Mouse (Mus musculus): ENCODE measurements around the gene Rab21. TPM values are rescaled to one million over a fixed set of nuclear protein-coding genes. Genes with fewer than 3 reads are reported as not detected.

Rab21 gene
- polyA plus RNA-seq, 1 experiment, result 6.7 TPM

- TF ChIP-seq POLR2A (IDR thresholded peaks at IDR 0.05; ENCODE audit: control insufficient read depth, low read depth, low read length) (no peak), CTCF (IDR thresholded peaks at IDR 0.05; ENCODE audit: control insufficient read depth, insufficient read depth, insufficient replicate concordance, low read depth, low read length) (no peak)
- Histone ChIP-seq H3K4me1 (ENCODE audit: control insufficient read depth, insufficient read depth, low read length) (no peaks in the 10 kb centered on the region), H3K27ac (ENCODE audit: control insufficient read depth, insufficient read depth, low read depth, low read length) (no peak overlapping the region), H3K36me3 (ENCODE audit: control insufficient read depth, insufficient read depth, low read length) (peaks cover 2% of the 10 kb centered on the region), H3K4me3 (ENCODE audit: control insufficient read depth, low read depth, low read length) (no peak overlapping the region), H3K27me3 (ENCODE audit: control insufficient read depth, insufficient read depth, low read length) (no peaks in the 10 kb centered on the region)
These were observed 17.8 kb downstream of the Rab21 start for GRCm38 (mm10) chr10:115297582-115297981.

DNA sequence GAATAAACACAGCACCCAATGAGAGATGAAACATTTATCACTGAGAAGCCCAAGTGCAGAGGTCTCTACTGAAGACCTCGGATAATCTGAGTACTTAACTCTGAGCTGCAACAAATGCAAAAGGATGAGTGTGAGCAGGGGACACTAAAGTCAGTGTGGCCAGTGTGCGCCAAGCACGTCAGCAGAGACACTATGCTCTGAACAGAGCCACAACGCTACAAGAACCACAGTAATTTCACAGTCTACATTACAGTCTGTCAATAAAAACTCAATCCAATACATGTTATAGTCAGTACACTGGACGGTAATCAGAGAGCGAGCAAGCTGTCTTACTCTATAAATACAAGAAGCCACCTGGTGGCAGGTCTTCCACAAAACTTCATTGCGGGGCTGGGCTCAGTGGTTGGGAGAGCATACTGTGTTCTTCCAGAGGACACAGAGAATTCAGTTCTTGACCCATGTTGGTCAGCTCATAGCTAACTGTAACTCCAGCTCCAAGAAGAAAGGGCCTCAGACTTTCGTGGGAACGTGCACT, 18.9 kb downstream of the Rab21 start:
- Histone ChIP-seq H3K36me3 (ENCODE audit: control insufficient read depth, insufficient read depth, low read length) (peaks cover 2% of the 10 kb centered on the region), H3K4me1 (ENCODE audit: control insufficient read depth, insufficient read depth, low read length) (no peaks in the 10 kb centered on the region), H3K4me3 (ENCODE audit: control insufficient read depth, low read depth, low read length) (no peak overlapping the region), H3K27ac (ENCODE audit: control insufficient read depth, insufficient read depth, low read depth, low read length) (no peak overlapping the region), H3K27me3 (ENCODE audit: control insufficient read depth, insufficient read depth, low read length) (no peaks in the 10 kb centered on the region)
- TF ChIP-seq CTCF (IDR thresholded peaks at IDR 0.05; ENCODE audit: control insufficient read depth, insufficient read depth, insufficient replicate concordance, low read depth, low read length) (no peak), POLR2A (IDR thresholded peaks at IDR 0.05; ENCODE audit: control insufficient read depth, low read depth, low read length) (no peak)

DNA sequence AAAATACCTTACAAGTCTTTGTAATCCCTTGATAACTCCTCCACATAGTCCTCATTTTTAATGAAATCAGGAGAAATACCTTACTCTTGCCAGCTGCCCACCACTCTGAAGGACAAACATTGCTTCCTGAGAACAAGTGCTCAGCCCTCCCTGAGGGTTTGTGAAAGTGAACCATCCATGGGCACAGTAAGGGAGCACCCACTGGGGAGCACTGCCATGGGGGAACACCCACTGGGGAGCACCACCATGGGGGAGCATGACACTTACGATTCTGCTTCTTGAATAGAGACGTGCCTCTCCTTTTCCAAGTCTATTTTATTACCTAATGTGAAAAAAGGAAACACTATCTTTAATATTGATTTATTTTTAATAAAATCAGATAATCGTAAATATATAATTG, 20.2 kb downstream of the Rab21 start:
- no peak overlapping the region for H3K27ac ChIP-seq (ENCODE audit: control insufficient read depth, insufficient read depth, low read depth, low read length)
- H3K4me1 ChIP-seq (ENCODE audit: control insufficient read depth, insufficient read depth, low read length), result no peaks in the 10 kb centered on the region
- no peak overlapping the region for H3K4me3 ChIP-seq (ENCODE audit: control insufficient read depth, low read depth, low read length)
- H3K27me3 ChIP-seq (ENCODE audit: control insufficient read depth, insufficient read depth, low read length), result no peaks in the 10 kb centered on the region
- H3K36me3 ChIP-seq (ENCODE audit: control insufficient read depth, insufficient read depth, low read length), result peaks cover 2% of the 10 kb centered on the region
- TF ChIP-seq POLR2A (IDR thresholded peaks at IDR 0.05; ENCODE audit: control insufficient read depth, low read depth, low read length) (no peak), CTCF (IDR thresholded peaks at IDR 0.05; ENCODE audit: control insufficient read depth, insufficient read depth, insufficient replicate concordance, low read depth, low read length) (no peak)

DNA sequence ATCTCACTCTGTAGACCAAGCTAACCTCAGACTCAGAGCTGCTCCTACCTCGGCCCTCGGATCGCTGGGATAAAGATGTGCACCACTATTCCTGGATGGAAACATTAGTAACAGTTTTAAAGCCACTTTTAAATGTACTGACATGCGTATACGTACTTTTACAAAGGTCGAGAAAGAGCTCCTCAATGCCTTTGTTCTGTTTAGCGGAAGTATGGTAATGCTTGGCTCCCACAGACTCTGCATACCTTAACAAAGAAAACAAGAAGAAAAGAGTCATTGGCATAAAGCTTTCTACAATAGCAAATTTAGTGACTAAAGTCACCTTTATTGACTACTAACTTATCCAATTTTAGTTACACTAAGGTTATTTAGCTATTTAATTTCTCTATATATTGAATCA, 20.7 kb downstream of the Rab21 start:
- no peak overlapping the region for H3K27ac ChIP-seq (ENCODE audit: control insufficient read depth, insufficient read depth, low read depth, low read length)
- no peaks in the 10 kb centered on the region for H3K27me3 ChIP-seq (ENCODE audit: control insufficient read depth, insufficient read depth, low read length)
- TF ChIP-seq POLR2A (IDR thresholded peaks at IDR 0.05; ENCODE audit: control insufficient read depth, low read depth, low read length) (no peak), CTCF (IDR thresholded peaks at IDR 0.05; ENCODE audit: control insufficient read depth, insufficient read depth, insufficient replicate concordance, low read depth, low read length) (no peak)
- H3K4me1 ChIP-seq (ENCODE audit: control insufficient read depth, insufficient read depth, low read length), result no peaks in the 10 kb centered on the region
- peaks cover 2% of the 10 kb centered on the region for H3K36me3 ChIP-seq (ENCODE audit: control insufficient read depth, insufficient read depth, low read length)
- no peak overlapping the region for H3K4me3 ChIP-seq (ENCODE audit: control insufficient read depth, low read depth, low read length)

GRCm38 (mm10) chr10:115293946-115294345, 21.4 kb downstream of the Rab21 start:
- Histone ChIP-seq H3K27me3 (ENCODE audit: control insufficient read depth, insufficient read depth, low read length) (no peaks in the 10 kb centered on the region), H3K27ac (ENCODE audit: control insufficient read depth, insufficient read depth, low read depth, low read length) (no peak overlapping the region), H3K36me3 (ENCODE audit: control insufficient read depth, insufficient read depth, low read length) (peaks cover 2% of the 10 kb centered on the region), H3K4me3 (ENCODE audit: control insufficient read depth, low read depth, low read length) (no peak overlapping the region), H3K4me1 (ENCODE audit: control insufficient read depth, insufficient read depth, low read length) (no peaks in the 10 kb centered on the region)
- TF ChIP-seq POLR2A (IDR thresholded peaks at IDR 0.05; ENCODE audit: control insufficient read depth, low read depth, low read length), result no peak
- no peak for TF ChIP-seq CTCF (IDR thresholded peaks at IDR 0.05; ENCODE audit: control insufficient read depth, insufficient read depth, insufficient replicate concordance, low read depth, low read length)

- Histone ChIP-seq H3K4me3 (ENCODE audit: control insufficient read depth, low read depth, low read length) (no peak overlapping the region), H3K27me3 (ENCODE audit: control insufficient read depth, insufficient read depth, low read length) (no peaks in the 10 kb centered on the region), H3K27ac (ENCODE audit: control insufficient read depth, insufficient read depth, low read depth, low read length) (no peak overlapping the region), H3K36me3 (ENCODE audit: control insufficient read depth, insufficient read depth, low read length) (peaks cover 2% of the 10 kb centered on the region; the same call in 1 of the 2 replicates), H3K4me1 (ENCODE audit: control insufficient read depth, insufficient read depth, low read length) (no peaks in the 10 kb centered on the region)
- no peak for TF ChIP-seq POLR2A (IDR thresholded peaks at IDR 0.05; ENCODE audit: control insufficient read depth, low read depth, low read length)
- TF ChIP-seq CTCF (IDR thresholded peaks at IDR 0.05; ENCODE audit: control insufficient read depth, insufficient read depth, insufficient replicate concordance, low read depth, low read length), result no peak
These were observed 24.7 kb downstream of the Rab21 start for GRCm38 (mm10) chr10:115290671-115291070.

DNA sequence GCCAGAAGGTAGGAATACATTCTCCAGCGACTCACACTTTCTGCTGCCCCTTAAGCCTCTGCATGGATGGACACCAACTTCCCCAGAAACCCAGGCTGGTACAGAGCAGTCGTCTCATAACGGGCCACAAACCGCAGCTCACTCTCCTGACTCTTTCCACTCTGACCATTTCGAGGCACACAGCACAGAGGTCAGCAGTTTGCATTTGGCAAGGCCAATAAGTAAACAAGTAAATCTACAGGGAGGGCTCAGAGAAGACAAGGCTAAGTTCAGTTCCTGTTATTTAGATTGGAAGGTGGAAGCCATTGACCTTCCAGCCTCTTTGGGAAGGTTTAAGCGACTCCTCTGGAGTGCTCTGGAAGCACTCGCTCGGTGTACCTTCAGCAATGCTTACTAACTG, 26.5 kb downstream of the Rab21 start:
- H3K27me3 ChIP-seq (ENCODE audit: control insufficient read depth, insufficient read depth, low read length), result no peaks in the 10 kb centered on the region
- peaks cover under 1% of the 10 kb centered on the region; the same call in 1 of the 2 replicates for H3K36me3 ChIP-seq (ENCODE audit: control insufficient read depth, insufficient read depth, low read length)
- H3K4me3 ChIP-seq (ENCODE audit: control insufficient read depth, low read depth, low read length), result no peak overlapping the region
- TF ChIP-seq POLR2A (IDR thresholded peaks at IDR 0.05; ENCODE audit: control insufficient read depth, low read depth, low read length), result no peak
- TF ChIP-seq CTCF (IDR thresholded peaks at IDR 0.05; ENCODE audit: control insufficient read depth, insufficient read depth, insufficient replicate concordance, low read depth, low read length), result no peak
- peaks cover 6% of the 10 kb centered on the region for H3K4me1 ChIP-seq (ENCODE audit: control insufficient read depth, insufficient read depth, low read length)
- no peak overlapping the region for H3K27ac ChIP-seq (ENCODE audit: control insufficient read depth, insufficient read depth, low read depth, low read length)

Data from testis, adult 2 months (tissue).